10 mouse cellular contexts compared by ENCODE assay signal in the genomic region with DNA sequence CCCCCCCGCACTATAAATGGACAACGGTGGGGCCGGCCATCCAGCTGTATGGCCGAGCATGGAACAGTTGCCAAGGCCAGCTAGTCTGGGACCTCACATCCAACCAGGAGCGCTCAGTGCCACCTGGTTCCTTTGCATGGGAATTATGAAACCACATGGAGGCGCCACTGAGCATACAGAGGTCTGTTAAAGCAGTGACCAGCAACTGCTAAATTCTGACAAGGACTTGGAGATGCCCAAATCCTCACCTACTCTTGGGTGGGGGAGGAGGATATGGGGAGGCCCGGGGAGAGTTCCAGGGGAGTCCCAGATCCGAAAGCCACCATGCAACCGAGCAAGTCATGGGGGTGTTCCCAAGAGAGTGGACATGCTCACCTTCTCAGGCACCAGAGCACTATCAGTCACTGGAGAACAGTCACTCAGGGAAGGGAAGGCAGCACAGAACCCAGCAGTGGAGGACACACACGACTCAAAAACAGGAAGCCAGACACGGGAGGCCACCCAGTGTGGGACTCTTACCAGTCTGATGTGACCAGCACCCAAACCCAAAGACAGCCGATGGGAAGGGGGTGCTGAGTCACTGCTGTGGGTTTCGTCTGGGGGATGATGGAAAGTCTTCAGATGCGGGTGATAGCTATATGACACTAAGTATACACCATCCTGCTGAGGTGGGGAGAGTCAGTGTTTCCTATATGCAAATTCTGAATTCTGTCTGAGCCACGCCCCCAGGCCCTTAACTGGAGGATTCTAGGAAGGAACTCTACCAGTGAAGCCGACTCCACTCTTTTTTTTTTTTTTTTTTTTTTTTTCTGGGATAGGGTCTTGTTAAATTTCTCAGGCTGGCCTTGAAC.
DNase-seq lines count a peak whose midpoint lies in the region; ATAC-seq and TF ChIP-seq lines count a peak whose summit lies in the region.
"Had no signal": no experiment of that assay in that cellular context is flagged by ENCODE, and none has a peak within 500 bp of the region (broad histone marks: within the 10 kb centered on the region; RNA-seq: fewer than 3 reads in every experiment).

No protein-coding gene starts in this region.

- 0 out of 2 replicates have a peak, but pooled peaks cover 2% of the 10 kb centered on the region for H3K4me1 ChIP-seq in kidney, adult 2 months (ENCODE audit: control insufficient read depth, insufficient read depth, low read length)
- peaks cover 34% of the 10 kb centered on the region for H3K4me1 ChIP-seq in kidney, embryonic 16.5 days (ENCODE audit: insufficient read depth, low read length)
- peaks cover 100% of the 10 kb centered on the region for H3K4me1 ChIP-seq in megakaryocyte, embryonic 14.5 days

- no peak for DNase-seq in kidney, adult 2 months
- peak; percentile 90 for DNase-seq in ES-CJ7 (ENCODE audit: low read depth, low spot score)
- DNase-seq in cerebellum, postnatal 14 days, result peak; percentile 63 to 89
- DNase-seq in ovary, postnatal 10 days (ENCODE audit: low spot score), result no peak
- DNase-seq in frontal cortex, postnatal 10 days (ENCODE audit: low spot score in 2 of 2), result no peak
- no peak for DNase-seq in layer of hippocampus, postnatal 25 days (ENCODE audit: extremely low spot score in 1 of 2, low spot score in 1 of 2)

- H3K4me3 ChIP-seq in kidney, adult 2 months (ENCODE audit: insufficient read depth, low read depth, low read length), result no peak overlapping the region
- H3K4me3 ChIP-seq in kidney, embryonic 16.5 days (ENCODE audit: low read length), result no peak overlapping the region
- H3K4me3 ChIP-seq in megakaryocyte, embryonic 14.5 days (replicated peaks), result peak overlapping the region; percentile 92
- H3K4me3 ChIP-seq: embryonic facial prominence, embryonic 13.5 days; lung, embryonic 15.5 days had no signal

- H3K27ac ChIP-seq in kidney, adult 2 months (ENCODE audit: insufficient read depth, low read depth, low read length), result no peak overlapping the region
- H3K27ac ChIP-seq in kidney, embryonic 16.5 days (ENCODE audit: low read length), result no peak overlapping the region
- H3K27ac ChIP-seq: embryonic facial prominence, embryonic 13.5 days; lung, embryonic 15.5 days had no signal

- no peaks in the 10 kb centered on the region for H3K36me3 ChIP-seq in kidney, adult 2 months (ENCODE audit: control insufficient read depth, insufficient read depth, low read length)
- no peaks in the 10 kb centered on the region for H3K36me3 ChIP-seq in kidney, embryonic 16.5 days (ENCODE audit: insufficient read depth, low read length)
- peaks cover 41% of the 10 kb centered on the region for H3K36me3 ChIP-seq in megakaryocyte, embryonic 14.5 days (replicated peaks; ENCODE audit: low read length)
- H3K36me3 ChIP-seq: embryonic facial prominence, embryonic 13.5 days; lung, embryonic 15.5 days had no signal

- 77% methylated on average over 16 of the region's 16 CpGs for WGBS in kidney, adult 2 months
- 73% methylated on average over 16 of the region's 16 CpGs for WGBS in kidney, embryonic 16.5 days

- H3K4me2 ChIP-seq in kidney, embryonic 16.5 days (replicated peaks; ENCODE audit: low read depth, low read length), result no peak overlapping the region
- H3K4me2 ChIP-seq: embryonic facial prominence, embryonic 13.5 days; lung, embryonic 15.5 days had no signal

- no peaks in the 10 kb centered on the region for H3K9me3 ChIP-seq in kidney, embryonic 16.5 days (ENCODE audit: low read length)
- no peaks in the 10 kb centered on the region for H3K9me3 ChIP-seq in megakaryocyte, embryonic 14.5 days
- H3K9me3 ChIP-seq: embryonic facial prominence, embryonic 13.5 days; lung, embryonic 15.5 days had no signal

- no peaks in the 10 kb centered on the region for H3K27me3 ChIP-seq in kidney, adult 2 months (replicated peaks; ENCODE audit: control insufficient read depth, insufficient read depth, low read length)
- H3K27me3 ChIP-seq in kidney, embryonic 16.5 days (ENCODE audit: insufficient read depth, low read length), result no peaks in the 10 kb centered on the region
- no peaks in the 10 kb centered on the region for H3K27me3 ChIP-seq in megakaryocyte, embryonic 14.5 days (replicated peaks)
- H3K27me3 ChIP-seq: embryonic facial prominence, embryonic 13.5 days; lung, embryonic 15.5 days had no signal

- H3K9ac ChIP-seq in kidney, embryonic 16.5 days (replicated peaks; ENCODE audit: low read length), result no peak overlapping the region
- H3K9ac ChIP-seq: embryonic facial prominence, embryonic 13.5 days; lung, embryonic 15.5 days had no signal

- no peak for TF ChIP-seq POLR2A in kidney, adult 2 months (IDR thresholded peaks at IDR 0.05; ENCODE audit: low read depth, low read length)

- no peak for ATAC-seq in kidney, embryonic 16.5 days (ENCODE audit: low FRiP score, low TSS enrichment)

- TF ChIP-seq CTCF in kidney, adult 2 months (conservative IDR thresholded peaks at IDR 0.05; ENCODE audit: insufficient read depth, insufficient read length, low read depth, low read length), result peak; percentile 42; the same call in 1 of the 2 replicates

Comparison
In these comparisons a context has a peak if more than half of its experiments do, and no peak if none do; other contexts are left out.
1. DNase-seq: peak in ES-CJ7 (single experiment) and cerebellum, postnatal 14 days (2 of 2); none in kidney, adult 2 months (single experiment), ovary, postnatal 10 days (single experiment), frontal cortex, postnatal 10 days (0 of 2) and layer of hippocampus, postnatal 25 days (0 of 2).